Mouse (Mus musculus): Measurements from ENCODE around the gene Abcc1. TPM values are rescaled to one million over a fixed set of nuclear protein-coding genes. Genes with fewer than 3 reads are reported as not detected.

Gene Abcc1
- polyA plus RNA-seq, 1 experiment from 2014 or later = 2.6 TPM

DNA sequence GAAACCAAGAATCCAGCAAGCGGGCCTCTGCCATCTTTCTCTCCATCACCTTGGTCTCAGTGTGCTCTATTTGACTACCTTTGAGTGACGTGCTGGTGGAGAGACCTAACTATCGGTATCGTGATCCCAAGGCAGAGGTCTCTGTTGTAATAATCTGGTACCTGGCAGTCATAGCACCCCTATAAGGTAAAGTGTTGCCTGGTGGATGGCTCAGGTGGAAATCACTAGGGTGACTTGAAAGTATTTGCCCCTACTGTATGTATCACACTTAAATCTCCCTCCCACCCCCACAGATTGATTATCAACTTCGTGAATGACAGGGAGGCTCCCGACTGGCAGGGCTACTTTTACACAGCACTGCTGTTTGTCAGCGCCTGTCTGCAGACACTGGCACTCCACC is 49.8 kb downstream of the Abcc1 start:
- TF ChIP-seq CTCF (IDR thresholded peaks at IDR 0.05; ENCODE audit: low read depth) = no peak
- Histone ChIP-seq H3K27me3 (replicated peaks; ENCODE audit: control insufficient read depth, insufficient read depth, low read length) (no peaks in the 10 kb centered on the region), H3K36me3 (ENCODE audit: control insufficient read depth, insufficient read depth) (peaks cover 14% of the 10 kb centered on the region), H3K4me2 (replicated peaks; ENCODE audit: low read depth) (no peak overlapping the region), H3K4me1 (replicated peaks; ENCODE audit: control insufficient read depth, insufficient read depth, low read length) (no peaks in the 10 kb centered on the region), H3K9me3 (ENCODE audit: control insufficient read depth) (no peaks in the 10 kb centered on the region), H3K27ac (ENCODE audit: low read depth, low read length) (no peak overlapping the region), H3K9ac (ENCODE audit: low read depth, low read length) (no peak overlapping the region), H3K4me3 (ENCODE audit: low read depth, low read length) (no peak overlapping the region)
- no peak for ATAC-seq
- WGBS = 90% methylated on average over 7 of the region's 7 CpGs

DNA sequence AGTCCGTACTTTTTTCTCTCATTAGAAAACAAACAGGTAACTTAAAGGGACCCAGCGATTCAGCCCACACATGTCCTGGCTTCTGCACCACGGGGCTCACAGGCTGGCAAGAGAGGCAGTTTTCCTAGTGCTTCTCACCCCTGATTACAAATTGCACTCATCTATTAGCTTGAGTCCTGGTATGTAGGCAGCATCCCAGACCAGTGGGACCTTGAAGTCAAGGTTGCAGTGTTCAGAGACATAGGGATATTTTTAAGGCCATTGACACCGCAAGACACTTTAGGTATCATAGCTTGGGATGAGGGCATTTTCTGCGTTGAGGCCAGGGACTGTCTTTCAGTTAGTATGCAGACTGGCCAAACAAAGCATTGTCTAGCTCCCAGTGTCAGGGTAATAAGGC is 51.2 kb downstream of the Abcc1 start:
- H3K27ac ChIP-seq (ENCODE audit: low read depth, low read length) = no peak overlapping the region
- H3K4me3 ChIP-seq (ENCODE audit: low read depth, low read length) = no peak overlapping the region
- peaks cover 14% of the 10 kb centered on the region for H3K36me3 ChIP-seq (ENCODE audit: control insufficient read depth, insufficient read depth)
- WGBS = 91% methylated on average over 5 of the region's 5 CpGs
- no peaks in the 10 kb centered on the region for H3K27me3 ChIP-seq (replicated peaks; ENCODE audit: control insufficient read depth, insufficient read depth, low read length)
- no peak for ATAC-seq
- no peak overlapping the region for H3K4me2 ChIP-seq (replicated peaks; ENCODE audit: low read depth)
- no peaks in the 10 kb centered on the region for H3K9me3 ChIP-seq (ENCODE audit: control insufficient read depth)
- H3K4me1 ChIP-seq (replicated peaks; ENCODE audit: control insufficient read depth, insufficient read depth, low read length) = no peaks in the 10 kb centered on the region
- no peak overlapping the region for H3K9ac ChIP-seq (ENCODE audit: low read depth, low read length)
- no peak for TF ChIP-seq CTCF (IDR thresholded peaks at IDR 0.05; ENCODE audit: low read depth)

DNA sequence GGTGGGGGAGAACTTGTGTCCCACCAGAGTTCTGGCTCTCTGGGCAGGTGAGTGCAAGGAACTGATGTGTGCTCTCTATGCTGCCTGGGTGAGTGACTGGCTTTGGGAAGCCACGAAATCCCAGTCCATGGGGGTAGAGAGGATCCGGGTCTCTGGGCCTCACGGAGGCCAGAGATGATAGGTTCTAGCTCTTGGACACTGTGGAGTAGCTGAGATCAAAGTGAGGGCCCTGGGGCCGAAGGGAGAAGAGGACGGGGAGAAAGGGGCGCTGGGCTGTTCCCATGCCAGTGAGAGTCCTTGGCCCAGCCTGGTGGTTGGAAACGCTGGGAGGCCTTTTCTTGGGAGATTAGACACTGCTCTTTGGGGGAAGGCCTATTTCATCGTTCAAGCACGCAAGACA is 53.8 kb downstream of the Abcc1 start:
- ATAC-seq = no peak
- no peaks in the 10 kb centered on the region for H3K27me3 ChIP-seq (replicated peaks; ENCODE audit: control insufficient read depth, insufficient read depth, low read length)
- no peak overlapping the region for H3K27ac ChIP-seq (ENCODE audit: low read depth, low read length)
- H3K36me3 ChIP-seq (ENCODE audit: control insufficient read depth, insufficient read depth) = peaks cover 18% of the 10 kb centered on the region
- no peaks in the 10 kb centered on the region for H3K9me3 ChIP-seq (ENCODE audit: control insufficient read depth)
- H3K4me3 ChIP-seq (ENCODE audit: low read depth, low read length) = no peak overlapping the region
- H3K4me1 ChIP-seq (replicated peaks; ENCODE audit: control insufficient read depth, insufficient read depth, low read length) = no peaks in the 10 kb centered on the region
- H3K9ac ChIP-seq (ENCODE audit: low read depth, low read length) = no peak overlapping the region
- 92% methylated on average over 9 of the region's 9 CpGs for WGBS
- H3K4me2 ChIP-seq (replicated peaks; ENCODE audit: low read depth) = no peak overlapping the region
- TF ChIP-seq CTCF (IDR thresholded peaks at IDR 0.05; ENCODE audit: low read depth) = no peak

DNA sequence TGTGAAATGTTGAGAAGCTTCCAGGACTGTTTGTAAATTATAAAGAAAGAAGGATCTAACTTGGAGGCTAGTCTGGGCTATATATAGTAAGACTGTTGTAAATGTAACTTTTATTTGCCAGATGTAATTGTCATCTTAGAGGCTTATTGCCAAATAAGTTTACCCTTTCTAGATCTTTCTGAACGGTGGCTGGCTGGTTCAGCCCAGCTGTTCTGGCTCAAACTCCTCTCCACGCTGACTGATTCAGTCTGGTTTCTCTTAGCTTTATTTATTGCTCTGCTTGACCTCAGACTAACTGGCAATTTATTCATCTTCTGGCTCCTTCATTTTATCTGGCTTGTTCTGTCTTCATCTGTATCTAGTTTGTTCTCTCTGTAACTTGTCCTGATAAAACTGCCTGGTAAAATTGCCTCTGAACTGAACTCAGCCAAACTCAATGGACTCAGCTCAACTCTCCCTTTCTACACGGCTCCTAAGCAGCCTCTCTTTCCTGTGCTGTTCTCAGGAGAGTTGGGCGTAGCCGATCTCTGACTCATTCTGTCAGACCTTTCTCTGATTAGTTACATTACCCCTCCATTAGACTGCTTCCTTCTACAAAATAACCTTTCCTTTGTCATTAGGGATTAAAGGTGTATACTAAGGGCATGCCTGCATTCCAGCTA is 55.7 kb downstream of the Abcc1 start:
- H3K4me2 ChIP-seq (replicated peaks; ENCODE audit: low read depth) = no peak overlapping the region
- no peaks in the 10 kb centered on the region for H3K4me1 ChIP-seq (replicated peaks; ENCODE audit: control insufficient read depth, insufficient read depth, low read length)
- H3K27ac ChIP-seq (ENCODE audit: low read depth, low read length) = no peak overlapping the region
- ATAC-seq = no peak
- no peak overlapping the region for H3K9ac ChIP-seq (ENCODE audit: low read depth, low read length)
- H3K9me3 ChIP-seq (ENCODE audit: control insufficient read depth) = no peaks in the 10 kb centered on the region
- WGBS = 42% methylated on average over 5 of the region's 5 CpGs
- peaks cover 7% of the 10 kb centered on the region for H3K36me3 ChIP-seq (ENCODE audit: control insufficient read depth, insufficient read depth)
- H3K27me3 ChIP-seq (replicated peaks; ENCODE audit: control insufficient read depth, insufficient read depth, low read length) = no peaks in the 10 kb centered on the region
- H3K4me3 ChIP-seq (ENCODE audit: low read depth, low read length) = no peak overlapping the region
- no peak for TF ChIP-seq CTCF (IDR thresholded peaks at IDR 0.05; ENCODE audit: low read depth)

DNA sequence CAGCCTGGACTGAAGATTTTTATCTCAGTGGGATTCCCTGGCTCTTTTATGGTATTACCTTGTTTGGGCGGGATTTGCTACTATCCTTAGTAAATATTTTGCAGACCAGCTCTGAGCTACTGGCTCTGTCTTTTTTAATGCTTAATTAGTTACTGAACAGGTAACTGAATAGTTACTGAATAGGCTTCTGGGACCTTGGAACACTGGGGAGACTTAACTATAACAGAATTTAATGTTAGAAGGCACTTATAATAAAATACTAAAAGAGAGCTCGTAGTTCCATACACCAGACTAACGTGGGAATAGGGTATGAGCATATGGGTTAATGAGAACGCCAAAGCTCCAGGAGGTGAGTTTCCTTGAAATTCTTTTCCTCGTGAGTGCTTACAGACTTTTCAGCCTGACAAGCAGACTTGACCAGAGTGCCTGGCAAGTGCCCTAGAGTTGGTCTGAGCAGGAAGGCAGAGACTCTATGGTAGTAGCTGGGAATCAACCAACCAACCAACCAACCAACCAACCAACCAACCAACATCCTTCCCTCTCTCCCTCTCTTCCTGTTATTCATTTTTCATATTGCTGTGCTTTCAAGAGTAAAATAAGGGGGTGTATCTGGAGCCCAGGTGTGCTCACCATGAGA is 59.3 kb downstream of the Abcc1 start:
- peaks cover 4% of the 10 kb centered on the region; the same call in 1 of the 2 replicates for H3K36me3 ChIP-seq (ENCODE audit: control insufficient read depth, insufficient read depth)
- H3K9me3 ChIP-seq (ENCODE audit: control insufficient read depth) = no peaks in the 10 kb centered on the region
- H3K4me2 ChIP-seq (replicated peaks; ENCODE audit: low read depth) = no peak overlapping the region
- no peak for TF ChIP-seq CTCF (IDR thresholded peaks at IDR 0.05; ENCODE audit: low read depth)
- no peak overlapping the region for H3K27ac ChIP-seq (ENCODE audit: low read depth, low read length)
- ATAC-seq = no peak
- H3K4me1 ChIP-seq (replicated peaks; ENCODE audit: control insufficient read depth, insufficient read depth, low read length) = no peaks in the 10 kb centered on the region
- no peak overlapping the region for H3K4me3 ChIP-seq (ENCODE audit: low read depth, low read length)
- 77% methylated on average over 5 of the region's 5 CpGs for WGBS
- no peak overlapping the region for H3K9ac ChIP-seq (ENCODE audit: low read depth, low read length)
- no peaks in the 10 kb centered on the region for H3K27me3 ChIP-seq (replicated peaks; ENCODE audit: control insufficient read depth, insufficient read depth, low read length)

DNA sequence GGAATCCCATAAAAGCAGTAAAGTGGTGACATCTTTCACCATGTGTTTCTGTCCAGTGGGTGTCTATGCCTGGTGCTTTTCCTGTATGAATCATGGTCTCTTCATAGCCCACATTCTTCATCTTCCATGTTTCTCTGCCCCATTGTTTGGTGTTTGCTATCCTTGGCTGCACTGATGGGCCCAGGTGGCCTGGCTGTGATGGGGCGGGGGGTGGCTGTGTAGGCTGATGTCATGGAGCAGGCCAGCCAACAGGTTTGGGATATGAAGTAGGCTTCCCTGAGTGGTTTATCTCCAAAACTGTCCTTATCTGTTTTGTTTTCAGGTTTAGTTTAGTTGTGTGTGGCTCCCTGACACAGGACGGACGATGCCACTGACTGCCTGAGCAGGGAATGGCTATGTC is 60.7 kb downstream of the Abcc1 start:
- no peak overlapping the region for H3K9ac ChIP-seq (ENCODE audit: low read depth, low read length)
- 90% methylated on average over 3 of the region's 3 CpGs for WGBS
- no peak overlapping the region for H3K27ac ChIP-seq (ENCODE audit: low read depth, low read length)
- no peak overlapping the region for H3K4me3 ChIP-seq (ENCODE audit: low read depth, low read length)
- no peak overlapping the region for H3K4me2 ChIP-seq (replicated peaks; ENCODE audit: low read depth)
- H3K9me3 ChIP-seq (ENCODE audit: control insufficient read depth) = no peaks in the 10 kb centered on the region
- no peak for TF ChIP-seq CTCF (IDR thresholded peaks at IDR 0.05; ENCODE audit: low read depth)
- peaks cover 4% of the 10 kb centered on the region; the same call in 1 of the 2 replicates for H3K36me3 ChIP-seq (ENCODE audit: control insufficient read depth, insufficient read depth)
- no peaks in the 10 kb centered on the region for H3K27me3 ChIP-seq (replicated peaks; ENCODE audit: control insufficient read depth, insufficient read depth, low read length)
- no peak for ATAC-seq
- H3K4me1 ChIP-seq (replicated peaks; ENCODE audit: control insufficient read depth, insufficient read depth, low read length) = no peaks in the 10 kb centered on the region

All from intestine, postnatal 0 days (tissue).